Mouse (Mus musculus): ENCODE measurements around the gene Ccdc28a.

DNA sequence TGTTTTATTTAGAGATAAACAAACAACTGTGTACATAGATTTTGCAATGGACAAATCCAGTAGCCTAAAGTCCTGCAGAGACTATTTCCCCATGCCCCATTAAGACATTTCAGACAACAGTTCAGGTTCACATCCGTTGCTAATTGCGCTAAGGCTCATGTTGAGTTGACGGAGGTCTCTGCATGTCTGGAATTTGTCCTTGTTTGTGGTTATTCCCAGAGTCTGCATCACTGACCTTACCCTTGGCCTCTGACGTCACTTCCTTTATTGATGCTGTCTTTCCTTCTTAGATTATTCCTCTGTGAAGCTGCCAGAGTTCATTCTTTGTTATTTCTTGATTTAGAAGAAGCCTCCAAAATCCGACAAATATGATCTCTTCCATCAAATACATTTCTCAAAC is 49.2 kb upstream of the Ccdc28a start:
- TF ChIP-seq CTCF (IDR thresholded peaks at IDR 0.05) (no peak), EP300 (IDR thresholded peaks at IDR 0.05; ENCODE audit: insufficient read depth, low read depth, low read length) (no peak)

Data from heart, adult 2 months (tissue).